Mouse (Mus musculus) liver, embryonic 14 days (tissue): Measurements from ENCODE around the gene Noc2l. TPM values are rescaled to one million over a fixed set of nuclear protein-coding genes. Genes with fewer than 3 reads are reported as not detected.

Experiments
- polyA plus RNA-seq: library from polyadenylated mRNA; depleted of rRNA; stranded (reverse); fragments of >200 nt; gene quantifications from 2 replicates; pipeline ENCODE4 v1.2.3, GENCODE M21; 2012; rRNA removed

Gene Noc2l
- 63.6 and 69.6 TPM in 2 replicates for polyA plus RNA-seq

GRCm38 (mm10) chr4:156235808-156236533 lies at the start of gene Noc2l:
Gene Noc2l (plus strand): TSS chr4:156236010.

GRCm38 (mm10) chr4:156197131-156197828 lies 38.5 kb upstream of the Noc2l start, which contains the start of gene Agrn:
Gene Agrn (minus strand): TSS chr4:156197488.

GRCm38 (mm10) chr4:156200623-156201475 lies 35.0 kb upstream of the Noc2l start, which contains the start of gene Isg15:
Gene Isg15 (minus strand): TSS chr4:156200818.

GRCm38 (mm10) chr4:156203001-156203412 lies 32.8 kb upstream of the Noc2l start, which contains the start of gene AW011738:
Gene AW011738 (plus strand): TSS chr4:156203304.

GRCm38 (mm10) chr4:156215649-156216048 lies 20.2 kb upstream of the Noc2l start, which contains the start of gene Perm1:
Gene Perm1 (plus strand): TSS chr4:156215868.

GRCm38 (mm10) chr4:156234701-156235213 lies 1.1 kb upstream of the Noc2l start, which contains the start of gene Plekhn1:
Gene Plekhn1 (minus strand): TSS chr4:156234857.

GRCm38 (mm10) chr4:156255078-156255839 lies 19.4 kb downstream of the Noc2l start, which contains the start of gene Samd11:
Gene Samd11 (minus strand): TSS chr4:156255657.

Other genes with a start within 250 kb of the Noc2l start
- 2.1 and 2.8 TPM in 2 replicates for gene B3galt6, start 243.4 kb upstream of the Noc2l start, polyA plus RNA-seq
- 30.4 and 33.1 TPM in 2 replicates for gene Sdf4, start 243.1 kb upstream of the Noc2l start, polyA plus RNA-seq
- 0.85 and 1.0 TPM in 2 replicates for gene Tnfrsf4, start 222.2 kb upstream of the Noc2l start, polyA plus RNA-seq
- 0.15 and 0.24 TPM in 2 replicates for gene Tnfrsf18, start 209.8 kb upstream of the Noc2l start, polyA plus RNA-seq
- gene Ttll10, start 176.6 kb upstream of the Noc2l start, polyA plus RNA-seq: 0.43 and 0.44 TPM in 2 replicates
- 12.7 and 17.1 TPM in 2 replicates for gene 9430015G10Rik, start 126.0 kb upstream of the Noc2l start, polyA plus RNA-seq
- 0.19 and 0.24 TPM in 2 replicates for gene Rnf223, start 105.5 kb upstream of the Noc2l start, polyA plus RNA-seq
- 19.0 and 20.7 TPM in 2 replicates for gene Agrn, start 38.5 kb upstream of the Noc2l start, polyA plus RNA-seq
- gene Isg15, start 35.2 kb upstream of the Noc2l start, polyA plus RNA-seq: 9.9 and 16.3 TPM in 2 replicates
- gene AW011738, start 32.7 kb upstream of the Noc2l start, polyA plus RNA-seq: 0.66 and 0.84 TPM in 2 replicates
- 0.03 and 0.08 TPM in 2 replicates for gene Perm1, start 20.1 kb upstream of the Noc2l start, polyA plus RNA-seq
- 8.9 and 9.5 TPM in 2 replicates for gene Plekhn1, start 1.2 kb upstream of the Noc2l start, polyA plus RNA-seq
- 46.4 and 55.2 TPM in 2 replicates for gene Samd11, start 19.6 kb downstream of the Noc2l start, polyA plus RNA-seq
- not detected in 2 replicates for gene Vmn2r-ps159, start 95.1 kb downstream of the Noc2l start, polyA plus RNA-seq